Mouse (Mus musculus): ENCODE data around the gene Kctd10. TPM values are rescaled to one million over a fixed set of nuclear protein-coding genes. Genes with fewer than 3 reads are reported as not detected.
A peak's percentile ranks its signal among the peaks of the same experiment; 100 is the strongest.

Gene Kctd10
- polyA plus RNA-seq, 1 experiment from 2014 or later: 84.0 TPM

- no peak overlapping the region for H3K27ac ChIP-seq
- no peak for ATAC-seq (ENCODE audit: insufficient number of reproducible peaks, insufficient read depth, low FRiP score, low TSS enrichment, low read depth)
- H3K4me2 ChIP-seq: no peak overlapping the region
- H3K27me3 ChIP-seq: no peaks in the 10 kb centered on the region
- H3K36me3 ChIP-seq: peaks cover 100% of the 10 kb centered on the region
- 65% methylated on average over 23 of the region's 23 CpGs for WGBS
- H3K4me3 ChIP-seq (replicated peaks): no peak overlapping the region
- no peaks in the 10 kb centered on the region for H3K9me3 ChIP-seq
- no peak overlapping the region for H3K9ac ChIP-seq (replicated peaks)
- H3K4me1 ChIP-seq (replicated peaks): no peaks in the 10 kb centered on the region
Measured at GRCm38 (mm10) chr5:114412361-114412998, 32.2 kb upstream of the Kctd10 start.

GRCm38 (mm10) chr5:114410429-114410828 lies 30.1 kb upstream of the Kctd10 start:
- Histone ChIP-seq H3K27me3 (no peaks in the 10 kb centered on the region), H3K4me3 (replicated peaks) (no peak overlapping the region), H3K9me3 (no peaks in the 10 kb centered on the region), H3K36me3 (peaks cover 100% of the 10 kb centered on the region), H3K4me1 (replicated peaks) (no peaks in the 10 kb centered on the region), H3K4me2 (no peak overlapping the region), H3K9ac (replicated peaks) (no peak overlapping the region), H3K27ac (no peak overlapping the region)
- no peak for ATAC-seq (ENCODE audit: insufficient number of reproducible peaks, insufficient read depth, low FRiP score, low TSS enrichment, low read depth)
- WGBS: 87% methylated on average over 13 of the region's 13 CpGs

- H3K36me3 ChIP-seq: peaks cover 100% of the 10 kb centered on the region
- no peaks in the 10 kb centered on the region for H3K27me3 ChIP-seq
- no peak for ATAC-seq (ENCODE audit: insufficient number of reproducible peaks, insufficient read depth, low FRiP score, low TSS enrichment, low read depth)
- no peak overlapping the region for H3K9ac ChIP-seq (replicated peaks)
- H3K4me1 ChIP-seq (replicated peaks): no peaks in the 10 kb centered on the region
- no peak overlapping the region for H3K4me3 ChIP-seq (replicated peaks)
- WGBS: 92% methylated on average over 11 of the region's 11 CpGs
- H3K27ac ChIP-seq: no peak overlapping the region
- no peak overlapping the region for H3K4me2 ChIP-seq
- H3K9me3 ChIP-seq: no peaks in the 10 kb centered on the region
Measured at GRCm38 (mm10) chr5:114408846-114409245, 28.5 kb upstream of the Kctd10 start.

GRCm38 (mm10) chr5:114407810-114408209 lies 27.5 kb upstream of the Kctd10 start:
- no peak overlapping the region for H3K4me2 ChIP-seq
- H3K4me3 ChIP-seq (replicated peaks): no peak overlapping the region
- no peak overlapping the region for H3K27ac ChIP-seq
- H3K9ac ChIP-seq (replicated peaks): no peak overlapping the region
- no peaks in the 10 kb centered on the region for H3K4me1 ChIP-seq (replicated peaks)
- peaks cover 100% of the 10 kb centered on the region for H3K36me3 ChIP-seq
- H3K9me3 ChIP-seq: no peaks in the 10 kb centered on the region
- ATAC-seq (ENCODE audit: insufficient number of reproducible peaks, insufficient read depth, low FRiP score, low TSS enrichment, low read depth): no peak
- 93% methylated on average over 9 of the region's 9 CpGs for WGBS
- H3K27me3 ChIP-seq: no peaks in the 10 kb centered on the region

- H3K36me3 ChIP-seq: peaks cover 100% of the 10 kb centered on the region
Measured at GRCm38 (mm10) chr5:114407269-114407668, 27.0 kb upstream of the Kctd10 start.

GRCm38 (mm10) chr5:114406592-114406991 lies 26.3 kb upstream of the Kctd10 start:
- H3K9ac ChIP-seq (replicated peaks): no peak overlapping the region
- no peaks in the 10 kb centered on the region for H3K27me3 ChIP-seq
- no peaks in the 10 kb centered on the region for H3K4me1 ChIP-seq (replicated peaks)
- no peak overlapping the region for H3K4me2 ChIP-seq
- H3K36me3 ChIP-seq: peaks cover 100% of the 10 kb centered on the region
- H3K27ac ChIP-seq: no peak overlapping the region
- no peak for ATAC-seq (ENCODE audit: insufficient number of reproducible peaks, insufficient read depth, low FRiP score, low TSS enrichment, low read depth)
- H3K4me3 ChIP-seq (replicated peaks): no peak overlapping the region
- no peaks in the 10 kb centered on the region for H3K9me3 ChIP-seq
- WGBS: 91% methylated on average over 14 of the region's 14 CpGs

More at GRCm38 (mm10) chr5:114407269-114407668, 27.0 kb upstream of the Kctd10 start:
- H3K27ac ChIP-seq: no peak overlapping the region
- no peak overlapping the region for H3K4me2 ChIP-seq
- no peak for ATAC-seq (ENCODE audit: insufficient number of reproducible peaks, insufficient read depth, low FRiP score, low TSS enrichment, low read depth)
- H3K4me3 ChIP-seq (replicated peaks): no peak overlapping the region
- no peaks in the 10 kb centered on the region for H3K9me3 ChIP-seq
- H3K9ac ChIP-seq (replicated peaks): no peak overlapping the region
- H3K27me3 ChIP-seq: no peaks in the 10 kb centered on the region
- WGBS: 88% methylated on average over 10 of the region's 10 CpGs
- no peaks in the 10 kb centered on the region for H3K4me1 ChIP-seq (replicated peaks)

- no peaks in the 10 kb centered on the region for H3K4me1 ChIP-seq (replicated peaks)
- H3K4me2 ChIP-seq: no peak overlapping the region
- no peaks in the 10 kb centered on the region for H3K9me3 ChIP-seq
- H3K27me3 ChIP-seq: no peaks in the 10 kb centered on the region
- H3K4me3 ChIP-seq (replicated peaks): no peak overlapping the region
- no peak overlapping the region for H3K27ac ChIP-seq
- ATAC-seq (ENCODE audit: insufficient number of reproducible peaks, insufficient read depth, low FRiP score, low TSS enrichment, low read depth): no peak
- no peak overlapping the region for H3K9ac ChIP-seq (replicated peaks)
- 83% methylated on average over 9 of the region's 9 CpGs for WGBS
- H3K36me3 ChIP-seq: peaks cover 99% of the 10 kb centered on the region
Measured at GRCm38 (mm10) chr5:114393169-114393568, 12.9 kb upstream of the Kctd10 start.

- H3K9me3 ChIP-seq: no peaks in the 10 kb centered on the region
- H3K9ac ChIP-seq (replicated peaks): no peak overlapping the region
- WGBS: 92% methylated on average over 8 of the region's 8 CpGs
- no peak overlapping the region for H3K4me2 ChIP-seq
- peaks cover 14% of the 10 kb centered on the region for H3K4me1 ChIP-seq (replicated peaks)
- no peak for ATAC-seq (ENCODE audit: insufficient number of reproducible peaks, insufficient read depth, low FRiP score, low TSS enrichment, low read depth)
- H3K27ac ChIP-seq: no peak overlapping the region
- H3K27me3 ChIP-seq: no peaks in the 10 kb centered on the region
- H3K36me3 ChIP-seq: peaks cover 58% of the 10 kb centered on the region
- no peak overlapping the region for H3K4me3 ChIP-seq (replicated peaks)
Measured at GRCm38 (mm10) chr5:114384448-114384847, 4.1 kb upstream of the Kctd10 start.

- H3K4me3 ChIP-seq (replicated peaks): no peak overlapping the region
- ATAC-seq (ENCODE audit: insufficient number of reproducible peaks, insufficient read depth, low FRiP score, low TSS enrichment, low read depth): no peak
- no peaks in the 10 kb centered on the region for H3K9me3 ChIP-seq
- no peak overlapping the region for H3K27ac ChIP-seq
- H3K27me3 ChIP-seq: no peaks in the 10 kb centered on the region
- H3K4me1 ChIP-seq (replicated peaks): peaks cover 25% of the 10 kb centered on the region
- H3K36me3 ChIP-seq: peaks cover 47% of the 10 kb centered on the region
- no peak overlapping the region for H3K9ac ChIP-seq (replicated peaks)
- 75% methylated on average over 9 of the region's 9 CpGs for WGBS
- H3K4me2 ChIP-seq: no peak overlapping the region
Measured at GRCm38 (mm10) chr5:114383184-114383904, 3.0 kb upstream of the Kctd10 start.

GRCm38 (mm10) chr5:114381013-114381351 lies 674 bp upstream of the Kctd10 start:
- Histone ChIP-seq H3K4me3 (replicated peaks) (peak overlapping the region; percentile 82), H3K27me3 (no peaks in the 10 kb centered on the region), H3K9ac (replicated peaks) (peak overlapping the region; percentile 92), H3K4me2 (peak overlapping the region; percentile 74), H3K27ac (peak overlapping the region; percentile 85), H3K4me1 (replicated peaks) (peaks cover 41% of the 10 kb centered on the region), H3K36me3 (peaks cover 30% of the 10 kb centered on the region), H3K9me3 (no peaks in the 10 kb centered on the region)
- WGBS: under 1% methylated on average over 18 of the region's 18 CpGs
- ATAC-seq (ENCODE audit: insufficient number of reproducible peaks, insufficient read depth, low FRiP score, low TSS enrichment, low read depth): peak; percentile 9; the same call in 1 of the 2 replicates

- peaks cover 31% of the 10 kb centered on the region for H3K36me3 ChIP-seq
- peak overlapping the region; percentile 85 for H3K27ac ChIP-seq
- H3K4me2 ChIP-seq: peak overlapping the region; percentile 74
- peak overlapping the region; percentile 82 for H3K4me3 ChIP-seq (replicated peaks)
- H3K27me3 ChIP-seq: no peaks in the 10 kb centered on the region
- H3K9ac ChIP-seq (replicated peaks): peak overlapping the region; percentile 92
- no peaks in the 10 kb centered on the region for H3K9me3 ChIP-seq
- WGBS: 2% methylated on average over 20 of the region's 20 CpGs
- peaks cover 41% of the 10 kb centered on the region for H3K4me1 ChIP-seq (replicated peaks)
- ATAC-seq (ENCODE audit: insufficient number of reproducible peaks, insufficient read depth, low FRiP score, low TSS enrichment, low read depth): peak; percentile 17; the same call in 1 of the 2 replicates
Measured at GRCm38 (mm10) chr5:114379763-114380162, 545 bp downstream of the Kctd10 start.

All from limb, embryonic 12.5 days (tissue).